Mouse (Mus musculus) embryonic stem cell, embryonic (primary cell): ENCODE measurements around the gene Tldc1.

Experiments used
- CTCF ChIA-PET, 4 experiments: fragments of 300-600 bp in 2 of 4; fragments of 350-600 bp in 2 of 4; sonication (Branson Sonifier 250); formaldehyde crosslinking; loops; one replicate each; lab custom pipeline; 2022; ENCODE audit warnings: inconsistent platforms in 2 of 4; lab: Charles Lee
- POLR2A ChIA-PET, 4 experiments: fragments of 300-600 bp in 2 of 4; fragments of 350-600 bp in 2 of 4; sonication (Branson Sonifier 250); formaldehyde crosslinking; loops; one replicate each; lab custom pipeline; 2022; ENCODE audit warnings: antibody characterized with exemption in 4 of 4, inconsistent platforms in 1 of 4; lab: Charles Lee

The Tldc1 gene

GRCm38 (mm10) chr8:119778263-119778662 is at the start of gene Tldc1:
Tldc1 (minus strand) TSS chr8:119778416.
- CTCF ChIA-PET: interaction anchor here (0.5 to 8.3 kb wide), 71 partner anchors 10 to 542 kb away, joined by 3 to 126 read pairs (median 5); partner anchors contain the start of genes 6430548M08Rik (in 1 of the 4), Atp2c2 (in 1 of the 4), Hsbp1 (in 1 of the 4) and Klhl36 (in 1 of the 4)
- POLR2A ChIA-PET: interaction anchor here in 3 of 4 experiments (0.6 to 2.4 kb wide), 42 partner anchors 10 to 755 kb away, joined by 3 to 15 read pairs (median 4); partner anchors contain the start of genes Cotl1 (in 2 of the 3), Gm20388 (in 2 of the 3), Mbtps1 (in 2 of the 3) and Usp10 (in 2 of the 3)

GRCm38 (mm10) chr8:119827721-119828153 is 49.5 kb upstream of the Tldc1 start:
- ChIA-PET POLR2A (interaction anchor here in 2 of 4 experiments (0.6 to 4.1 kb wide), 7 partner anchors 12 to 833 kb away, joined by 3 to 33 read pairs (median 3); partner anchors contain the start of gene Cotl1 (in 1 of the 2)), CTCF (interaction anchor here in 3 of 4 experiments (0.6 to 1.1 kb wide), 5 partner anchors 9 to 461 kb away, joined by 3 to 6 read pairs (median 3); no protein-coding TSS in a partner anchor)

- ChIA-PET CTCF (interaction anchor here in 3 of 4 experiments (0.6 to 1.1 kb wide), 5 partner anchors 10 to 58 kb away, joined by 3 to 6 read pairs (median 3); no protein-coding TSS in a partner anchor), POLR2A (interaction anchor here in 2 of 4 experiments (0.6 to 4.1 kb wide), 5 partner anchors 13 to 834 kb away, joined by 3 to 33 read pairs (median 3); partner anchors contain the start of gene Cotl1 (in 1 of the 2))
Observed at GRCm38 (mm10) chr8:119826982-119827381, 48.8 kb upstream of the Tldc1 start.

- POLR2A ChIA-PET: interaction anchor here in 2 of 4 experiments (0.6 to 1.6 kb wide), 3 partner anchors 13 to 509 kb away, joined by 3 to 4 read pairs (median 3); no protein-coding TSS in a partner anchor
- CTCF ChIA-PET: interaction anchor here in 2 of 4 experiments (0.6 kb wide), 3 partner anchors 42 to 461 kb away, joined by 3 read pairs; no protein-coding TSS in a partner anchor
Observed at GRCm38 (mm10) chr8:119825950-119826730, 47.9 kb upstream of the Tldc1 start.

GRCm38 (mm10) chr8:119824809-119825273 is 46.6 kb upstream of the Tldc1 start:
- ChIA-PET POLR2A (interaction anchor here in 1 of 4 experiments (1.6 kb wide), 1 partner anchor 14 kb away, joined by 4 read pairs; no protein-coding TSS in a partner anchor), CTCF (interaction anchor here in 1 of 4 experiments (0.7 to 1.1 kb wide), 2 partner anchors 42 to 266 kb away, joined by 3 read pairs; partner anchors contain the start of gene Mbtps1)

GRCm38 (mm10) chr8:119824100-119824499 is 45.9 kb upstream of the Tldc1 start:
- POLR2A ChIA-PET: interaction anchor here in 1 of 4 experiments (1.0 kb wide), 1 partner anchor 74 kb away, joined by 3 read pairs; no protein-coding TSS in a partner anchor
- CTCF ChIA-PET: no interaction called here

GRCm38 (mm10) chr8:119823278-119823677 is 45.1 kb upstream of the Tldc1 start:
- POLR2A ChIA-PET: no interaction called here
- CTCF ChIA-PET: interaction anchor here in 1 of 4 experiments (0.5 kb wide), 1 partner anchor 83 kb away, joined by 3 read pairs; no protein-coding TSS in a partner anchor

GRCm38 (mm10) chr8:119821691-119822090 is 43.5 kb upstream of the Tldc1 start:
- ChIA-PET CTCF (interaction anchor here (0.6 to 1.1 kb wide), 5 partner anchors 16 to 1846 kb away, joined by 3 to 7 read pairs (median 4); no protein-coding TSS in a partner anchor), POLR2A (interaction anchor here in 2 of 4 experiments (0.6 to 1.4 kb wide), 3 partner anchors 44 to 271 kb away, joined by 3 read pairs; partner anchors contain the start of genes Gm20388 (in 1 of the 2) and Tldc1 (in 1 of the 2))

GRCm38 (mm10) chr8:119819976-119820375 is 41.8 kb upstream of the Tldc1 start:
- POLR2A ChIA-PET: interaction anchor here in 2 of 4 experiments (1.0 kb wide), 2 partner anchors 9 to 10 kb away, joined by 3 read pairs; no protein-coding TSS in a partner anchor
- CTCF ChIA-PET: no interaction called here

- ChIA-PET CTCF (interaction anchor here in 1 of 4 experiments (0.7 kb wide), 1 partner anchor 68 kb away, joined by 4 read pairs; no protein-coding TSS in a partner anchor), POLR2A (interaction anchor here in 2 of 4 experiments (1.0 to 1.3 kb wide), 3 partner anchors 8 to 41 kb away, joined by 3 read pairs; partner anchors contain the start of gene Tldc1 (in 1 of the 2))
Observed at GRCm38 (mm10) chr8:119819316-119819715, 41.1 kb upstream of the Tldc1 start.

GRCm38 (mm10) chr8:119817446-119817845 is 39.2 kb upstream of the Tldc1 start:
- ChIA-PET POLR2A (no interaction called here), CTCF (interaction anchor here in 2 of 4 experiments (1.0 to 1.9 kb wide), 2 partner anchors 15 to 35 kb away, joined by 4 to 6 read pairs; no protein-coding TSS in a partner anchor)

GRCm38 (mm10) chr8:119816219-119816618 is 38.0 kb upstream of the Tldc1 start:
- CTCF ChIA-PET: interaction anchor here in 2 of 4 experiments (1.5 to 1.9 kb wide), 2 partner anchors 13 to 34 kb away, joined by 3 to 6 read pairs; no protein-coding TSS in a partner anchor
- POLR2A ChIA-PET: no interaction called here

GRCm38 (mm10) chr8:119812650-119813431 is 34.6 kb upstream of the Tldc1 start:
- CTCF ChIA-PET: interaction anchor here in 2 of 4 experiments (0.8 to 1.1 kb wide), 3 partner anchors 10 to 74 kb away, joined by 3 read pairs; no protein-coding TSS in a partner anchor
- POLR2A ChIA-PET: interaction anchor here in 2 of 4 experiments (0.7 to 1.5 kb wide), 4 partner anchors 14 to 116 kb away, joined by 3 to 9 read pairs (median 3); partner anchors contain the start of gene Cotl1 (in 1 of the 2)

GRCm38 (mm10) chr8:119811925-119812324 is 33.7 kb upstream of the Tldc1 start:
- ChIA-PET POLR2A (interaction anchor here in 3 of 4 experiments (0.6 to 2.0 kb wide), 9 partner anchors 8 to 306 kb away, joined by 3 to 5 read pairs (median 3); partner anchors contain the start of gene Cotl1 (in 1 of the 3)), CTCF (interaction anchor here (0.6 to 1.1 kb wide), 7 partner anchors 9 to 75 kb away, joined by 3 read pairs; no protein-coding TSS in a partner anchor)

- POLR2A ChIA-PET: interaction anchor here in 3 of 4 experiments (1.0 to 2.0 kb wide), 6 partner anchors 8 to 51 kb away, joined by 3 to 5 read pairs (median 3); partner anchors contain the start of gene Klhl36 (in 1 of the 3)
- CTCF ChIA-PET: interaction anchor here in 3 of 4 experiments (0.6 to 2.6 kb wide), 6 partner anchors 9 to 122 kb away, joined by 3 to 12 read pairs (median 4); no protein-coding TSS in a partner anchor
Observed at GRCm38 (mm10) chr8:119810953-119811499, 32.8 kb upstream of the Tldc1 start.
